Mouse (Mus musculus) embryonic stem cell, embryonic (primary cell): Measurements from ENCODE around the gene Tas2r140.

Experiments used
- CTCF ChIA-PET, 4 experiments: fragments of 300-600 bp in 2 of 4; fragments of 350-600 bp in 2 of 4; sonication (Branson Sonifier 250); formaldehyde crosslinking; loops; one replicate each; lab custom pipeline; 2022; ENCODE audit warnings: inconsistent platforms in 2 of 4; lab: Charles Lee
- POLR2A ChIA-PET, 4 experiments: fragments of 300-600 bp in 2 of 4; fragments of 350-600 bp in 2 of 4; sonication (Branson Sonifier 250); formaldehyde crosslinking; loops; one replicate each; lab custom pipeline; 2022; ENCODE audit warnings: antibody characterized with exemption in 4 of 4, inconsistent platforms in 1 of 4; lab: Charles Lee

Tas2r140 gene

GRCm38 (mm10) chr6:133055716-133056115, at the start of gene Tas2r140:
Gene Tas2r140 (minus strand): TSS chr6:133055816.
- ChIA-PET CTCF (no interaction called here), POLR2A (no interaction called here)

- ChIA-PET CTCF (no interaction called here), POLR2A (interaction anchor here in 3 of 4 experiments (1.1 to 2.1 kb wide), 6 partner anchors 9 to 20 kb away, joined by 5 to 33 read pairs (median 6); no protein-coding TSS in a partner anchor)
Observed at GRCm38 (mm10) chr6:133104609-133104921, 48.9 kb upstream of the Tas2r140 start, which contains the start of gene Smim10l1. Gene Smim10l1 (plus strand): TSS chr6:133104909.

- POLR2A ChIA-PET, result no interaction called here
- CTCF ChIA-PET, result no interaction called here
Observed at GRCm38 (mm10) chr6:133102430-133102829, 46.8 kb upstream of the Tas2r140 start.

- POLR2A ChIA-PET, result interaction anchor here in 3 of 4 experiments (1.4 to 4.6 kb wide), 3 partner anchors 13 kb away, joined by 7 to 33 read pairs (median 8); partner anchors contain the start of gene Smim10l1 (in 3 of the 3)
- CTCF ChIA-PET, result interaction anchor here in 1 of 4 experiments (0.6 kb wide), 1 partner anchor 42 kb away, joined by 3 read pairs; no protein-coding TSS in a partner anchor
Observed at GRCm38 (mm10) chr6:133092226-133092625, 36.6 kb upstream of the Tas2r140 start.

GRCm38 (mm10) chr6:133037001-133037400, 18.6 kb downstream of the Tas2r140 start, which contains the start of gene Tas2r103:
Gene Tas2r103 (minus strand): TSS chr6:133037101.
- CTCF ChIA-PET, result no interaction called here
- POLR2A ChIA-PET, result no interaction called here
